Mouse (Mus musculus): ENCODE data around the gene Gosr1. TPM values are rescaled to one million over a fixed set of nuclear protein-coding genes. Genes with fewer than 3 reads are reported as not detected.

Gene Gosr1
- polyA plus RNA-seq, 1 experiment, result 1.2 TPM

- Histone ChIP-seq H3K9me3 (no peaks in the 10 kb centered on the region), H3K27me3 (replicated peaks) (no peaks in the 10 kb centered on the region), H3K4me1 (peaks cover 31% of the 10 kb centered on the region), H3K36me3 (replicated peaks; ENCODE audit: low read length) (peaks cover 91% of the 10 kb centered on the region), H3K4me3 (replicated peaks) (no peak overlapping the region)
- no peak for TF ChIP-seq GATA1 (IDR thresholded peaks at IDR 0.05; ENCODE audit: borderline replicate concordance, low read length)
- TF ChIP-seq FLI1 (IDR thresholded peaks at IDR 0.05; ENCODE audit: low read length), result no peak
Measured at GRCm38 (mm10) chr11:76739125-76739524, 24.3 kb downstream of the Gosr1 start.

- H3K4me3 ChIP-seq (replicated peaks), result peak overlapping the region; percentile 84
- H3K4me1 ChIP-seq, result peaks cover 35% of the 10 kb centered on the region
- peaks cover 4% of the 10 kb centered on the region; the same call in 1 of the 2 replicates for H3K9me3 ChIP-seq
- peaks cover 91% of the 10 kb centered on the region for H3K36me3 ChIP-seq (replicated peaks; ENCODE audit: low read length)
- no peaks in the 10 kb centered on the region for H3K27me3 ChIP-seq (replicated peaks)
- no peak for TF ChIP-seq FLI1 (IDR thresholded peaks at IDR 0.05; ENCODE audit: low read length)
- no peak for TF ChIP-seq GATA1 (IDR thresholded peaks at IDR 0.05; ENCODE audit: borderline replicate concordance, low read length)
Measured at GRCm38 (mm10) chr11:76735753-76736324, 27.5 kb downstream of the Gosr1 start.

- Histone ChIP-seq H3K36me3 (replicated peaks; ENCODE audit: low read length) (peaks cover 92% of the 10 kb centered on the region), H3K4me3 (replicated peaks) (no peak overlapping the region), H3K4me1 (peaks cover 35% of the 10 kb centered on the region), H3K27me3 (replicated peaks) (no peaks in the 10 kb centered on the region), H3K9me3 (peaks cover 4% of the 10 kb centered on the region; the same call in 1 of the 2 replicates)
- no peak for TF ChIP-seq GATA1 (IDR thresholded peaks at IDR 0.05; ENCODE audit: borderline replicate concordance, low read length)
- TF ChIP-seq FLI1 (IDR thresholded peaks at IDR 0.05; ENCODE audit: low read length), result no peak
Measured at GRCm38 (mm10) chr11:76734560-76734959, 28.8 kb downstream of the Gosr1 start.

GRCm38 (mm10) chr11:76730650-76731049 lies 32.7 kb downstream of the Gosr1 start:
- H3K36me3 ChIP-seq (replicated peaks; ENCODE audit: low read length), result peaks cover 87% of the 10 kb centered on the region

GRCm38 (mm10) chr11:76728093-76728492 lies 35.3 kb downstream of the Gosr1 start:
- peaks cover 63% of the 10 kb centered on the region for H3K36me3 ChIP-seq (replicated peaks; ENCODE audit: low read length)

More at GRCm38 (mm10) chr11:76730650-76731049, 32.7 kb downstream of the Gosr1 start:
- H3K4me1 ChIP-seq, result peaks cover 19% of the 10 kb centered on the region
- peaks cover 4% of the 10 kb centered on the region; the same call in 1 of the 2 replicates for H3K9me3 ChIP-seq
- TF ChIP-seq GATA1 (IDR thresholded peaks at IDR 0.05; ENCODE audit: borderline replicate concordance, low read length), result no peak
- TF ChIP-seq FLI1 (IDR thresholded peaks at IDR 0.05; ENCODE audit: low read length), result no peak
- peaks cover 1% of the 10 kb centered on the region for H3K27me3 ChIP-seq (replicated peaks)
- no peak overlapping the region for H3K4me3 ChIP-seq (replicated peaks)

GRCm38 (mm10) chr11:76723911-76724310 lies 39.5 kb downstream of the Gosr1 start:
- Histone ChIP-seq H3K27me3 (replicated peaks) (peaks cover 31% of the 10 kb centered on the region), H3K9me3 (no peaks in the 10 kb centered on the region), H3K4me3 (replicated peaks) (no peak overlapping the region), H3K4me1 (peaks cover 7% of the 10 kb centered on the region), H3K36me3 (replicated peaks; ENCODE audit: low read length) (peaks cover 21% of the 10 kb centered on the region)
- TF ChIP-seq GATA1 (IDR thresholded peaks at IDR 0.05; ENCODE audit: borderline replicate concordance, low read length) (no peak), FLI1 (IDR thresholded peaks at IDR 0.05; ENCODE audit: low read length) (no peak)

More at GRCm38 (mm10) chr11:76728093-76728492, 35.3 kb downstream of the Gosr1 start:
- Histone ChIP-seq H3K27me3 (replicated peaks) (peaks cover 12% of the 10 kb centered on the region), H3K9me3 (peaks cover 3% of the 10 kb centered on the region; the same call in 1 of the 2 replicates), H3K4me3 (replicated peaks) (no peak overlapping the region), H3K4me1 (no peaks in the 10 kb centered on the region)
- no peak for TF ChIP-seq GATA1 (IDR thresholded peaks at IDR 0.05; ENCODE audit: borderline replicate concordance, low read length)
- TF ChIP-seq FLI1 (IDR thresholded peaks at IDR 0.05; ENCODE audit: low read length), result no peak

GRCm38 (mm10) chr11:76717000-76717399 lies 46.4 kb downstream of the Gosr1 start:
- Histone ChIP-seq H3K4me1 (peaks cover 12% of the 10 kb centered on the region), H3K4me3 (replicated peaks) (no peak overlapping the region), H3K27me3 (replicated peaks) (peaks cover 50% of the 10 kb centered on the region), H3K36me3 (replicated peaks; ENCODE audit: low read length) (no peaks in the 10 kb centered on the region), H3K9me3 (no peaks in the 10 kb centered on the region)
- no peak for TF ChIP-seq FLI1 (IDR thresholded peaks at IDR 0.05; ENCODE audit: low read length)
- TF ChIP-seq GATA1 (IDR thresholded peaks at IDR 0.05; ENCODE audit: borderline replicate concordance, low read length), result no peak

GRCm38 (mm10) chr11:76709625-76710452 lies 53.5 kb downstream of the Gosr1 start:
- peaks cover 15% of the 10 kb centered on the region for H3K9me3 ChIP-seq
- peaks cover 68% of the 10 kb centered on the region for H3K27me3 ChIP-seq (replicated peaks)
- TF ChIP-seq FLI1 (IDR thresholded peaks at IDR 0.05; ENCODE audit: low read length), result no peak
- no peak for TF ChIP-seq GATA1 (IDR thresholded peaks at IDR 0.05; ENCODE audit: borderline replicate concordance, low read length)
- no peak overlapping the region for H3K4me3 ChIP-seq (replicated peaks)
- no peaks in the 10 kb centered on the region for H3K36me3 ChIP-seq (replicated peaks; ENCODE audit: low read length)
- H3K4me1 ChIP-seq, result peaks cover 5% of the 10 kb centered on the region; the same call in 1 of the 2 replicates

- peaks cover 70% of the 10 kb centered on the region for H3K27me3 ChIP-seq (replicated peaks)
- no peak overlapping the region for H3K4me3 ChIP-seq (replicated peaks)
- H3K36me3 ChIP-seq (replicated peaks; ENCODE audit: low read length), result no peaks in the 10 kb centered on the region
- H3K9me3 ChIP-seq, result peaks cover 15% of the 10 kb centered on the region
- TF ChIP-seq GATA1 (IDR thresholded peaks at IDR 0.05; ENCODE audit: borderline replicate concordance, low read length), result no peak
- TF ChIP-seq FLI1 (IDR thresholded peaks at IDR 0.05; ENCODE audit: low read length), result no peak
- peaks cover 5% of the 10 kb centered on the region; the same call in 1 of the 2 replicates for H3K4me1 ChIP-seq
Measured at GRCm38 (mm10) chr11:76708881-76709280, 54.5 kb downstream of the Gosr1 start.

- peaks cover 73% of the 10 kb centered on the region for H3K27me3 ChIP-seq (replicated peaks)
- TF ChIP-seq FLI1 (IDR thresholded peaks at IDR 0.05; ENCODE audit: low read length), result no peak
- no peak for TF ChIP-seq GATA1 (IDR thresholded peaks at IDR 0.05; ENCODE audit: borderline replicate concordance, low read length)
- H3K4me3 ChIP-seq (replicated peaks), result no peak overlapping the region
- peaks cover 15% of the 10 kb centered on the region for H3K9me3 ChIP-seq
- no peaks in the 10 kb centered on the region for H3K36me3 ChIP-seq (replicated peaks; ENCODE audit: low read length)
- H3K4me1 ChIP-seq, result peaks cover 5% of the 10 kb centered on the region; the same call in 1 of the 2 replicates
Measured at GRCm38 (mm10) chr11:76708066-76708465, 55.3 kb downstream of the Gosr1 start.
